Mouse (Mus musculus) forebrain, embryonic 14.5 days (tissue): ENCODE data around the gene Colca2. TPM values are rescaled to one million over a fixed set of nuclear protein-coding genes. Genes with fewer than 3 reads are reported as not detected.

Experiments used
- ATAC-seq: fragments of 200-750 bp; cut with Nextera tagmentation; 2 replicates; pipeline ENCODE4 v1.8.0; 2017; ENCODE audit warnings: mild to moderate bottlenecking, moderate library complexity
- DNase-seq: peaks from one replicate; pipeline ENCODE4 v3.0.0-alpha.2; 2015; ENCODE audit warnings: low spot score
- H3K27ac ChIP-seq: fragments of 300-500 bp; sonication (generic); 2 replicates; pipeline ENCODE4 v1.5.1; 2014; ENCODE audit warnings: low read depth, mild to moderate bottlenecking, control low read depth, low read length, moderate library complexity
- H3K27me3 ChIP-seq: fragments of 300-500 bp; sonication (generic); replicated peaks from 2 replicates; pipeline ENCODE4 v1.6.1; 2014; ENCODE audit warnings: low read length, control low read depth, mixed read lengths; ENCODE audit not compliant: control insufficient read depth, insufficient read depth
- H3K36me3 ChIP-seq: fragments of 300-500 bp; sonication (generic); 2 replicates; pipeline ENCODE4 v1.6.1; 2014; ENCODE audit warnings: low read length, control low read depth; ENCODE audit not compliant: control insufficient read depth, insufficient read depth
- H3K4me1 ChIP-seq: fragments of 300-500 bp; sonication (generic); 2 replicates; pipeline ENCODE4 v1.6.1; 2014; ENCODE audit warnings: antibody characterized with exemption, low read length, control low read depth; ENCODE audit not compliant: control insufficient read depth, insufficient read depth
- H3K4me2 ChIP-seq: fragments of 300-500 bp; sonication (generic); 2 replicates; pipeline ENCODE4 v1.6.1; 2014; ENCODE audit warnings: mild to moderate bottlenecking, control low read depth, low read length
- H3K4me3 ChIP-seq: fragments of 300-500 bp; sonication (generic); 2 replicates; pipeline ENCODE4 v1.5.1; 2014; ENCODE audit warnings: low read depth, low read length, control low read depth
- H3K9ac ChIP-seq: fragments of 300-500 bp; sonication (generic); 2 replicates; pipeline ENCODE4 v1.6.1; 2014; ENCODE audit warnings: mild to moderate bottlenecking, low read length, control low read depth, moderate library complexity
- H3K9me3 ChIP-seq: fragments of 300-500 bp; sonication (generic); replicated peaks from 2 replicates; pipeline ENCODE4 v1.6.1; 2016; ENCODE audit warnings: low read length, control low read depth, mixed read lengths; ENCODE audit not compliant: control insufficient read depth
- WGBS: fragments of 180-500 bp; shearing (Covaris S2); extraction: QIAGEN DNeasy Blood & Tissue Kit; methylation state at CpG from one replicate; pipeline ENCODE4 v1.1.7; 2014; 5-methylcytosine and 5-hydroxymethylcytosine counted together
- polyA plus RNA-seq: library from polyadenylated mRNA; unstranded; fragments of >200 nt; fragmentation: Nextera tagmentation; extraction: Ambion mirVana; gene quantifications from 2 replicates; pipeline ENCODE4 v1.2.1, GENCODE M21; 2014

The Colca2 gene
- polyA plus RNA-seq, 1 experiment from 2014 or later, result 1.7 TPM

GRCm38 (mm10) chr9:51277834-51278498 is 403 bp downstream of the Colca2 start:
- 26% methylated on average over 13 of the region's 13 CpGs for WGBS
- Histone ChIP-seq H3K9ac (peak overlapping the region; percentile 59), H3K9me3 (no peaks in the 10 kb centered on the region), H3K4me2 (peak overlapping the region; percentile 80), H3K27me3 (peaks cover 18% of the 10 kb centered on the region), H3K27ac (no peak overlapping the region), H3K4me1 (0 out of 2 replicates have a peak, but pooled peaks cover 4% of the 10 kb centered on the region), H3K36me3 (no peaks in the 10 kb centered on the region), H3K4me3 (peak overlapping the region; percentile 40)
- DNase-seq (no peak), ATAC-seq (no peak; the same call in none of the 2 replicates)

GRCm38 (mm10) chr9:51274678-51275077 is 3.7 kb downstream of the Colca2 start:
- Histone ChIP-seq H3K27me3 (peaks cover 11% of the 10 kb centered on the region), H3K9ac (no peak overlapping the region), H3K27ac (no peak overlapping the region), H3K36me3 (no peaks in the 10 kb centered on the region), H3K4me1 (0 out of 2 replicates have a peak, but pooled peaks cover 4% of the 10 kb centered on the region), H3K4me3 (no peak overlapping the region), H3K9me3 (no peaks in the 10 kb centered on the region), H3K4me2 (no peak overlapping the region)
- ATAC-seq, result no peak
- DNase-seq, result no peak
- 14% methylated on average over 4 of the region's 4 CpGs for WGBS

- H3K36me3 ChIP-seq, result no peaks in the 10 kb centered on the region
- no peaks in the 10 kb centered on the region for H3K9me3 ChIP-seq
- no peak overlapping the region for H3K4me2 ChIP-seq
- DNase-seq (no peak), ATAC-seq (no peak)
- WGBS, result 67% methylated on average over 9 of the region's 9 CpGs
- H3K4me1 ChIP-seq, result 0 out of 2 replicates have a peak, but pooled peaks cover 2% of the 10 kb centered on the region
- H3K4me3 ChIP-seq, result no peak overlapping the region
- H3K27ac ChIP-seq, result no peak overlapping the region
- peaks cover 1% of the 10 kb centered on the region; the same call in 1 of the 2 replicates for H3K27me3 ChIP-seq
- no peak overlapping the region for H3K9ac ChIP-seq
These were observed 4.7 kb downstream of the Colca2 start for GRCm38 (mm10) chr9:51273581-51274154.

GRCm38 (mm10) chr9:51272102-51272501 is 6.3 kb downstream of the Colca2 start:
- Histone ChIP-seq H3K9ac (no peak overlapping the region), H3K27me3 (no peaks in the 10 kb centered on the region), H3K9me3 (no peaks in the 10 kb centered on the region), H3K27ac (no peak overlapping the region), H3K36me3 (no peaks in the 10 kb centered on the region), H3K4me1 (no peaks in the 10 kb centered on the region), H3K4me3 (no peak overlapping the region), H3K4me2 (no peak overlapping the region)
- ATAC-seq (no peak), DNase-seq (no peak)
- 86% methylated on average over 5 of the region's 5 CpGs for WGBS

GRCm38 (mm10) chr9:51271073-51271472 is 7.3 kb downstream of the Colca2 start:
- Histone ChIP-seq H3K27me3 (no peaks in the 10 kb centered on the region), H3K9ac (no peak overlapping the region), H3K4me1 (no peaks in the 10 kb centered on the region), H3K27ac (no peak overlapping the region), H3K4me3 (no peak overlapping the region), H3K4me2 (no peak overlapping the region), H3K36me3 (no peaks in the 10 kb centered on the region), H3K9me3 (no peaks in the 10 kb centered on the region)
- 49% methylated on average over 8 of the region's 8 CpGs for WGBS
- DNase-seq (no peak), ATAC-seq (no peak)

GRCm38 (mm10) chr9:51268852-51269251 is 9.5 kb downstream of the Colca2 start:
- no peak overlapping the region for H3K27ac ChIP-seq
- no peaks in the 10 kb centered on the region for H3K36me3 ChIP-seq
- no peak overlapping the region for H3K9ac ChIP-seq
- no peaks in the 10 kb centered on the region for H3K27me3 ChIP-seq
- no peaks in the 10 kb centered on the region for H3K4me1 ChIP-seq
- DNase-seq (no peak), ATAC-seq (no peak)
- 83% methylated on average over 5 of the region's 5 CpGs for WGBS
- no peak overlapping the region for H3K4me2 ChIP-seq
- H3K9me3 ChIP-seq, result no peaks in the 10 kb centered on the region
- no peak overlapping the region for H3K4me3 ChIP-seq

- Histone ChIP-seq H3K9ac (no peak overlapping the region), H3K4me1 (no peaks in the 10 kb centered on the region), H3K27me3 (no peaks in the 10 kb centered on the region), H3K27ac (no peak overlapping the region), H3K9me3 (no peaks in the 10 kb centered on the region), H3K36me3 (no peaks in the 10 kb centered on the region), H3K4me3 (no peak overlapping the region), H3K4me2 (no peak overlapping the region)
- 88% methylated on average over 5 of the region's 5 CpGs for WGBS
- DNase-seq (no peak), ATAC-seq (no peak)
These were observed 19.9 kb downstream of the Colca2 start for GRCm38 (mm10) chr9:51258426-51258825.

- Histone ChIP-seq H3K4me2 (no peak overlapping the region), H3K27ac (no peak overlapping the region), H3K9me3 (no peaks in the 10 kb centered on the region), H3K4me3 (no peak overlapping the region), H3K27me3 (no peaks in the 10 kb centered on the region), H3K9ac (no peak overlapping the region), H3K4me1 (no peaks in the 10 kb centered on the region), H3K36me3 (no peaks in the 10 kb centered on the region)
- ATAC-seq (no peak), DNase-seq (peak; percentile 17)
- WGBS, result 71% methylated on average over 4 of the region's 4 CpGs
These were observed 21.4 kb downstream of the Colca2 start for GRCm38 (mm10) chr9:51256780-51257502.
